Mouse (Mus musculus): ENCODE data around the gene Alpk1.

Gene Alpk1

GRCm38 (mm10) chr3:127780021-127780644 lies at the start of gene Alpk1:
TSS of gene Alpk1 (minus strand) at chr3:127780527.
- peak; percentile 52 for DNase-seq

GRCm38 (mm10) chr3:127827123-127827522 lies 46.8 kb upstream of the Alpk1 start:
- DNase-seq: no peak

- DNase-seq: no peak
These were observed 46.2 kb upstream of the Alpk1 start for GRCm38 (mm10) chr3:127826503-127826902.

GRCm38 (mm10) chr3:127823886-127824863 lies 43.8 kb upstream of the Alpk1 start:
- DNase-seq: no peak

GRCm38 (mm10) chr3:127821209-127821608 lies 40.9 kb upstream of the Alpk1 start:
- no peak for DNase-seq

GRCm38 (mm10) chr3:127820400-127820799 lies 40.1 kb upstream of the Alpk1 start:
- no peak for DNase-seq

GRCm38 (mm10) chr3:127818694-127819663 lies 38.7 kb upstream of the Alpk1 start:
- DNase-seq: no peak

- DNase-seq: no peak
These were observed 36.9 kb upstream of the Alpk1 start for GRCm38 (mm10) chr3:127817120-127817683.

GRCm38 (mm10) chr3:127809103-127809502 lies 28.8 kb upstream of the Alpk1 start:
- DNase-seq: no peak

- DNase-seq: no peak
These were observed 27.5 kb upstream of the Alpk1 start for GRCm38 (mm10) chr3:127807846-127808245.

- no peak for DNase-seq
These were observed 25.7 kb upstream of the Alpk1 start for GRCm38 (mm10) chr3:127805991-127806390.

GRCm38 (mm10) chr3:127805071-127805470 lies 24.7 kb upstream of the Alpk1 start:
- no peak for DNase-seq

- no peak for DNase-seq
These were observed 24.1 kb upstream of the Alpk1 start for GRCm38 (mm10) chr3:127804439-127804838.

GRCm38 (mm10) chr3:127802814-127803213 lies 22.5 kb upstream of the Alpk1 start:
- DNase-seq: no peak

GRCm38 (mm10) chr3:127801162-127801561 lies 20.8 kb upstream of the Alpk1 start:
- DNase-seq: no peak

- no peak for DNase-seq
These were observed 15.9 kb upstream of the Alpk1 start for GRCm38 (mm10) chr3:127796271-127796670.

GRCm38 (mm10) chr3:127795762-127796161 lies 15.4 kb upstream of the Alpk1 start:
- DNase-seq: no peak

- DNase-seq: no peak
These were observed 12.7 kb upstream of the Alpk1 start for GRCm38 (mm10) chr3:127793022-127793421.

GRCm38 (mm10) chr3:127791595-127792561 lies 11.6 kb upstream of the Alpk1 start:
- no peak for DNase-seq

- DNase-seq: no peak
These were observed 10.7 kb upstream of the Alpk1 start for GRCm38 (mm10) chr3:127791056-127791483.

Measured in right cerebral cortex, postnatal 14 days (tissue).